Mouse (Mus musculus) thymus, postnatal 14 days (tissue): ENCODE results near the gene Padi1.
A peak's percentile ranks its signal among the peaks of the same experiment; 100 is the strongest.

Source experiments
- DNase-seq: peaks from one replicate; pipeline ENCODE4 v3.0.0; 2021

Padi1 gene

DNA sequence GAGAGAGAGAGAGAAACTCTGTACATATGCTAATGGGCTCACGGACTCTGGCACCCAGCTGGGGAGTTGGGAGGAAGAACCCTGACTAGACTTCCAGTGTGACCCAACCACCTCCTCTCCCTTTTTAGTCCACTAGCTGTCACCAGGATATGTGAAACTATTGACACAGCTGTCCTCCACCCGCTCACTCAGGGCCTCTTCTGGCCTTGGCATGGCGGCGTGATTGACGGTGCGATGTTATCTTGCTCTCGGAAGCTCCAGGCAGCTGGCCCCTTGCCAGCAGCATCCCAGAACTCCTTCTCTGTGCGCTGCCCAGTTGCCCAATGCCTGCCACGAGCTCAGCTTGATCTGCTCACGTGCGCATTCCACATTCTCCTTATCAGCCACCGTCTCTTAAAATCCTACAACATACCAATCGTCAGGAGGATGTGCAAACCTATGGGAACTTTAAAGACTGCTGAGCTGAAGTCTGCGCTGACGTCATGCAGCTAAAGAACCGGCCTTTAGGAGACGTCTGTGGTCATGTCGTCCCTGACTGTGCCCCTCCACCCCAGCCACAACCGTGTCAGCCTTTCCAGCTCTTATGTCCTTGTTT is 65.7 kb downstream of the Padi1 start:
- DNase-seq: no peak

DNA sequence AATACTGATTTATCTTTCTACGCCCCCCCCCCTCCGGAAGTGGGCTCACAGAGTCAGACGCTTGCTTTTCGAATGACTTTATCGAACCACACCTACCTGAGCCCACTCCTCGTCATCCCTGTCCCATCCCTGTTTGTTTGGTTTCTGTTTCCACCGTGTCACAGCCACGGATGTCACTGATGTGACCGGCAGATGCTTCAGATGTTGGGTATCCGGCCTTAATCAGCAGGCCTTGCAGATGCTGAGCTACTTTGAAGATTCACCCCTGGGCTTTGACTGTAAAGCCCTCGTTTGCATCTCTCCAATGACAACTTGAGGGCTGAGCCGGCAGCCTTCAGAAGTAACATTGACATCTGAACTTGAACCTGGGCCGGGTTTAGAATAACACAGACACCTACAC is 69.0 kb downstream of the Padi1 start:
- DNase-seq: no peak

DNA sequence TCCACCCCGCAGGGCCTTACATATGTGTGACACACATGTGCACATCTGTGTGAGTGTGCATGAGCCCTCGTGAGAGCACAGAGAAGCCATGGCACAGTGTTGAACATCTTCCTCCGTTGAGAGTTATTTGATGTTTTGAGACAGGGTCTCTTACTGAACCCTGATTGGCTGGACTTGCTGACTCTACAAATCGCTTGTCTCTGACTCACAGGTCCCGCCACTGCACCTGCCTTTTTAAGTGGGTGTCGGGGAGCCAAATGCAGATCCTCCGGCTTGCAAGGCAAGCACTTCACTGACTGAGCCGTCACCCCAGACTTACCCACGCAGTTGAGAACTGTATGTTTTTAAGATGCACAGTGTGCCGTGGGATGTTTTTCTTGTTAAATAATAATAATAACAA is 69.7 kb downstream of the Padi1 start:
- peak; percentile 80 for DNase-seq

DNA sequence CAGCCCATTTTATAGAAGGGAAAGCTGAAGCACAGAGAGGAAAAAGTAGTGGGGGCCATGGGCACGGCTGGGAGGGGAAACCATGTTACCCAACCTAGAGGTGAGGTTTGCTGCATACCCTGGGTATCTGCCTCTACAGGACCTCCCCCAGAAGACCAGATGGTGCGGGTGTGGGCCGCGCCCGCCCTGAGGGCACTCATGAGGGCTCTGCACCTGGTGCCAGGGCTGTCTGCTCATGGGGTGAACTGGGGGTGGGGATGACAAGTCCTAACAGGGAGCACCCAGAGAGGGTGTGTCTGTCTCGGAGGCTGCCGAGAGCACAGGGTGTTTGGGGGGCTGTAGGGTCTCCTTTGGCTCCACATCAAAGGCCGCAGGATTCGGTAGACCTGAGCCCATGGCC is 70.7 kb downstream of the Padi1 start:
- DNase-seq: peak; percentile 81

DNA sequence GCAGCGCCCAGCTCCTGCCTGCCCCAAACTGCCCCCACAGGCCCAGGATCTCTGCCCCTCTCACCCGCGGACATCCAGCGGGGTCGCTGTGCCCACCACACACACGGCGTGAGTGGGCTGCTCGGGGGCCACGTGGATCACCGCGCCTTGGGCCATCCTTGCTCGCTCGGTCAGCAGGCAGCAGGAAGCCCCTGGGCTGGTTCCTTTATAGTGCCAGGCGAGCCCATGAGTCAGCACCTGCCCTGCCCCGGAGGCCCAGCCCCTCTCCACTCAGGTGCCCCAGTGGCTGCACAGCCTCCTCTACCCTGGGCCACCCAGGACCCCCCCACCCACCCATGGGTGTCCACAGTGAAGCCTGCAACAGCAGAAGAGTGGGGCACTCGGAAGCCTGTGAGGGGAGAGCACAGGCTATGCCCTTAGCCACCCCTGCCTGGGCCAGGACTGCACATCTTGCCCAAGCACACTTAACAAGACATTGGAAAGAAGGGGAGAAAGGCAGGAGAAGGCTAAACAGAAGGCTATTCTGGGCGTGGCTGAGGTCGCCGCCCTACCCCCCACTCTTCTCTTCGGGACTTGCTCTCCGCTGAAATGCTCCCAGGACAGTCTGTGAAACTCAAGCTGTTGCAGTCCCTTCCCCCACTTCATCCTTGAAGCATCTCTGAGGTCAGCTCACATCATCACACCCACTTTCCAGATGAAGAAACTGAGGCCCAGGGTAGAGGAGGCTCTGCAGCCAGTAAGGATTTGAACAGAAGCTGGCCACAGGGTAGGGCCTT is 71.4 kb downstream of the Padi1 start, which contains the start of gene Padi4:
TSS of gene Padi4 (minus strand) at position 212 of the 776 bp plus-strand sequence.
- DNase-seq: no peak

DNA sequence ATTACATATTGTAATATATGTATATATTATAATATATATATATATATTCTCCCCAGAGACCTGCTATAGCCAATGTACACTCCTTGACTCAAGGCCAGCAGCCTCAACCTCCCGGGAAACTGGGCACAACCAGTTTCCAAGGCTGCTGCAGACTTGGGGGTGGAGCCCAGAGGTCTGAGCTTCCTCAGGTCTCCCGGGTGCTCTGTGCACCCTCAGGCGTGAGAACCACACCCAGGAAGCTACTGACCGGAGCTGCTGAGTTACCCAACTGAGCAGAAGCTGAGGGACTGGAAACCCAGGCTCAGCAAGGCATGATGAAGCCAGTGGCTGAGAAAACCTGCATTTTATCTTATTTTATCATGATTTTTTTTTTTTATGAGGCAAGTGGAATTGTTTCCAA is 74.5 kb downstream of the Padi1 start:
- DNase-seq: no peak

DNA sequence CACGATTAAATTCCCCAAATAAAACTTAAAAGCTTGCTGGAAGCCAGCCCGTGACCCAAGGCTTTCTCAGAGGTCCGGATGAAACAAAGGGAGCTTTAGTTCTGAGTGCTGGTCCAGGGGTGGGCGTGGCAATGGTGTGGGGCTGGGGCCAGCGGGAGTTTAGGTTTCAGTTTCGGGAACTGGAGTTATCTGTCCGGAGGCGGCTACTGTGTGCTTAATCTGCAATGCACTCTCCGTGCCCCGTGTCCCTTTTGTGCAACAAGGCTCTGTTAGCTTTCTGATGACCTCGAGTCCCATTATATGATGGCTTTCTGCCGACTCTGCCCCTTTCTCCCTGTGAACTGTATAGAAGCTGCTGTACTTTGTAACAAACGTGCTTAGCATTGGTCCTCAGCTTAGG is 75.1 kb downstream of the Padi1 start:
- no peak for DNase-seq

DNA sequence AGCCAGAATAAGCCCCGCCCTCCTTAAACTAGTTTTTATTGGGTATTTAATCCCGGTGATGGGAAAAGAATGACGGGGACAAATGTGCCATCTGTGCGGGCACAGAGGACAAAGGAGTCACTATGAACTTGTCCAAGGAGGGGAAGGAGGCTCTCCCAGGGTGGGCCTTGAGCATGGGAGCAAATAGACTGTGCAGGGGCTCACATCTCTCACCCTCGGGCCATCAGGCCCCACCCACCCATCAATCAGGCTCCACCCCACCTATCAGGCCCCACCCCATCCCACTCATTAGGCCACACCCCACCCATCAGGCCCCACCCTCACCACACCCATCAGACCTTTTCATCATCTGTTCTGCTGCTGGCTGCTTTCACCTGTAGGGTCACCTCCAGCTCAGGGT is 76.6 kb downstream of the Padi1 start:
- DNase-seq: no peak

DNA sequence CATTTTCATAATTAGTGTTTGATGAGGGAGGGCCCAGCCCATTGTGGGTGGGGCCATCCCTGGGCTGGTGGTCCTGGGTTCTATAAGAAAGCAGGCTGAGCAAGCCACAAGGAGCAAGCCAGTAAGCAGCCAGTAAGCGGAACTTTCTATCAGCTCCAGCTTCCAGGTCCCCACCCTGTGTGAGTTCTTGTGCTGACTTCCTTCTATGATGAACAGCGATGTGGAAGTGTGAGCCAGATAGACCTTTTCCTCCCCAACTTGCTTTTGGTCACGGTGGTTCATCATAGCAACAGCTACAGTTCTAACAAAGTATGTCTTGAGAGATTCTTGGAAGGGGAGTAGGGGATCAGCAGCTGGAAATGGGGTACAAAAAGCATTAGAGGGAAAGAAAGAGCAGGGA is 79.6 kb downstream of the Padi1 start:
- DNase-seq: no peak

DNA sequence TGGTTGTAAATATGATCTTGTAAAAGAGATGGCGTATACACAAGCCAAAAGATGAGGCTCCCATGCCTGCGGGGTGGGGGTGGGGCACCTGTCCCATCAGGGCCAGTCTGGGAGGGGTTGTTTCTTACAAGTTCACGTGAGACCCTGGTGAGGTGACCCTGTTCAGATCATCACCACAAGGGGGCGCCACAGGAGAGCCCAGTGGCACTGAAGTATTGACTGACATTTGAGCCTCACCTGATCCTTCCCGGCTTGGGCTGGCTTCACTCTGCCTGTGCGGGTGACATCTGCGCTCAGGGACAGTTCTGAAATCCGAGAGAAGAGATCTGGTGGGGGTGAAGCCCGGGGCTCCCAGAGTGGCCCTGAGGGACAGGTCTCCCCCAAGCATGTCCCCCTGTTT is 82.4 kb downstream of the Padi1 start:
- DNase-seq: peak; percentile 88
